Mouse (Mus musculus): ENCODE data around the gene Elp4. TPM values are rescaled to one million over a fixed set of nuclear protein-coding genes. Genes with fewer than 3 reads are reported as not detected.

Gene Elp4
- polyA plus RNA-seq, 1 experiment from 2014 or later = 22.0 TPM

DNA sequence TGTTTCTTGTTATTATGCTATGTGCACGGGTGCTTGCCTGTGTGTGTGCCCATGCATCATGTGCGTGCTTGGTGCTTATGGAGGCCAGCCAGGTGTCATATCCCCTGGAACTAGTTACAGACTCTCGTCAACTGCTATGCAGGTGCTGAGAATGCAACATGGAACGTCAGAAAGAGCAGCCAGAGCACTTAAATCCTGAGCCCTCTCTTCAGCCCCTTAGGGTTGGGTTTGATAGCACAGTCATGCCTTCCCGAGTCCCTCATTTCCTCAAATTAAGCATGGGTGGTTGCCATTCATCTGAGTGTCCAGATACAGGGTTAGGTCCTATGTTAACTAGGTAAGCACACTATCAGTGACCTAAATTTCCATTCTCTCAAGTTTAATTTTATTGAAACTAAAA, 121.5 kb downstream of the Elp4 start:
- ATAC-seq (replicated peaks; ENCODE audit: insufficient number of reproducible peaks, low FRiP score, low TSS enrichment) = no peak
- H3K27ac ChIP-seq (ENCODE audit: low read depth, low read length) = no peak overlapping the region
- H3K4me2 ChIP-seq = no peak overlapping the region
- no peaks in the 10 kb centered on the region for H3K27me3 ChIP-seq (ENCODE audit: control insufficient read depth, insufficient read depth, low read length)
- no peak overlapping the region for H3K4me3 ChIP-seq (ENCODE audit: low read depth, low read length)
- no peaks in the 10 kb centered on the region for H3K36me3 ChIP-seq (ENCODE audit: control insufficient read depth, insufficient read depth, low read length)
- H3K9me3 ChIP-seq (replicated peaks; ENCODE audit: control insufficient read depth, low read length) = no peaks in the 10 kb centered on the region
- H3K9ac ChIP-seq (ENCODE audit: low read depth, low read length) = no peak overlapping the region
- H3K4me1 ChIP-seq (ENCODE audit: control insufficient read depth, insufficient read depth, low read length) = no peaks in the 10 kb centered on the region
- WGBS (ENCODE audit: insufficient replicate concordance) = 74% methylated on average over 5 of the region's 5 CpGs

DNA sequence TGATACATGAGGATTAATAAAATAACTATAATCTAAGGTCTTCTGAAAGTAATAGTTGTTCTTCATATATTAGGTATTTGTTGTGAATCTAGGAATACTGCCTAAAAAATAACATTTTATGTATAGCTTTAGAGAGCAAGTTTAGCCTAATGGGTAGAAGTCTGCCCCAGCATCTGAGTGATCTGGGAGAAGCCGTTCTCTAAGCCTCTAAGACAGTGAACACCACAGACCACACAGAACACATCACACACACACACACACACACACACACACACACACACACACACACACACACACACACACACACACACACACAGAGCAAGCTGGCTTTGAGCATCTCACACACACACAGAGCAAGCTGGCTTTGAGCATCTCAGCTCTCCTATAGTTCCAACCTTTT, 123.6 kb downstream of the Elp4 start:
- Histone ChIP-seq H3K27ac (ENCODE audit: low read depth, low read length) (no peak overlapping the region), H3K27me3 (ENCODE audit: control insufficient read depth, insufficient read depth, low read length) (no peaks in the 10 kb centered on the region), H3K4me3 (ENCODE audit: low read depth, low read length) (no peak overlapping the region), H3K9me3 (replicated peaks; ENCODE audit: control insufficient read depth, low read length) (no peaks in the 10 kb centered on the region), H3K36me3 (ENCODE audit: control insufficient read depth, insufficient read depth, low read length) (no peaks in the 10 kb centered on the region), H3K9ac (ENCODE audit: low read depth, low read length) (no peak overlapping the region), H3K4me2 (no peak overlapping the region), H3K4me1 (ENCODE audit: control insufficient read depth, insufficient read depth, low read length) (no peaks in the 10 kb centered on the region)
- no peak for ATAC-seq (replicated peaks; ENCODE audit: insufficient number of reproducible peaks, low FRiP score, low TSS enrichment)
- WGBS (ENCODE audit: insufficient replicate concordance) = 83% methylated on average over 1 of the region's 1 CpGs

DNA sequence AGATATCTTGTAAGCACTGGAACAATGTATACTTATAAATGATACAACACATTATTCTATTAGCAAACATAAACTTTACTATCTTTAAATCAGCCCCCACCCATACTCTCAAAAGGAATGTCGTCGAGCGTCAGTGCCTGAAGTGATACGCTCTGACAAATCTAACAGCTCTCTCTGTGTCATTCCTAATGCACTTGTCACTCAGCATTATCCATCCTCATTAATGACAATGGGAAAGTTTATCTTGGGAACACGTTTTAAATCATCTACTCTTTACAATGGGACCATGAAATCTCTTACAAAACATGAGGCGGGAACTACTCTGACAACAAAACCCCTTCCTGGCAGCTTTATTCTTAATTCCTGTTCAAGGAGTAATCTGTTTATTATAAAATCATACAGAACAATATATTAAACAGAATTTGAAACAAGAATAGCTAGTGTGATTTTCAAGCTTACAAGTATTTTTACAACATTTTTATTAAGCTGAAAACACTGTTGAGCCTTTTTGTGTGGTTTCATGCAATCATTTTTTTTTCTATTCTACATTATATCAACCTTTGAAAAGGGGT, 125.0 kb downstream of the Elp4 start:
- no peaks in the 10 kb centered on the region for H3K27me3 ChIP-seq (ENCODE audit: control insufficient read depth, insufficient read depth, low read length)
- no peak overlapping the region for H3K4me3 ChIP-seq (ENCODE audit: low read depth, low read length)
- H3K9ac ChIP-seq (ENCODE audit: low read depth, low read length) = no peak overlapping the region
- H3K27ac ChIP-seq (ENCODE audit: low read depth, low read length) = no peak overlapping the region
- H3K4me1 ChIP-seq (ENCODE audit: control insufficient read depth, insufficient read depth, low read length) = no peaks in the 10 kb centered on the region
- H3K4me2 ChIP-seq = no peak overlapping the region
- 33% methylated on average over 6 of the region's 6 CpGs for WGBS (ENCODE audit: insufficient replicate concordance)
- H3K9me3 ChIP-seq (replicated peaks; ENCODE audit: control insufficient read depth, low read length) = no peaks in the 10 kb centered on the region
- no peak for ATAC-seq (replicated peaks; ENCODE audit: insufficient number of reproducible peaks, low FRiP score, low TSS enrichment)
- no peaks in the 10 kb centered on the region for H3K36me3 ChIP-seq (ENCODE audit: control insufficient read depth, insufficient read depth, low read length)

DNA sequence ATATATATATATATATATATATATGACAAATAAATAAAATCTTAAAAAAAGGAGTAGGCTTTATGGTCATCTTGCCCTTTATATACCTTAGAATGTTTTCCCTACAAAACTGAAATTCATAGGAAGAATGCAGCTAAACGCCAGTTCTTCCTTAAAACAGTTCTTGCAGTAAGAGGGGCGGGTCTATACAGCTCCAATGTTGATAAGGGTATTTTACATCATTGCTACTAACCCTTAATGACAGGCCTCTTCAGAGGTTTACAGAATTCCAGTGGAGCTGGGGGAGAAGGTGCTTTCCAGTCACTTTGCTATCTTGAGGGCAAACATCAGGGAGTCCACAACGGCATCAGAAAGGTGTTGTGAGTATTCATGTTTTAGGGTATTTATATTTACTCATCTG, 133.1 kb downstream of the Elp4 start:
- Histone ChIP-seq H3K27ac (ENCODE audit: low read depth, low read length) (no peak overlapping the region), H3K4me2 (no peak overlapping the region), H3K9me3 (replicated peaks; ENCODE audit: control insufficient read depth, low read length) (peaks cover 3% of the 10 kb centered on the region; the same call in 1 of the 2 replicates), H3K4me3 (ENCODE audit: low read depth, low read length) (no peak overlapping the region), H3K4me1 (ENCODE audit: control insufficient read depth, insufficient read depth, low read length) (no peaks in the 10 kb centered on the region), H3K9ac (ENCODE audit: low read depth, low read length) (no peak overlapping the region), H3K36me3 (ENCODE audit: control insufficient read depth, insufficient read depth, low read length) (no peaks in the 10 kb centered on the region), H3K27me3 (ENCODE audit: control insufficient read depth, insufficient read depth, low read length) (no peaks in the 10 kb centered on the region)
- WGBS (ENCODE audit: insufficient replicate concordance) = 62% methylated on average over 3 of the region's 3 CpGs
- ATAC-seq (replicated peaks; ENCODE audit: insufficient number of reproducible peaks, low FRiP score, low TSS enrichment) = no peak

DNA sequence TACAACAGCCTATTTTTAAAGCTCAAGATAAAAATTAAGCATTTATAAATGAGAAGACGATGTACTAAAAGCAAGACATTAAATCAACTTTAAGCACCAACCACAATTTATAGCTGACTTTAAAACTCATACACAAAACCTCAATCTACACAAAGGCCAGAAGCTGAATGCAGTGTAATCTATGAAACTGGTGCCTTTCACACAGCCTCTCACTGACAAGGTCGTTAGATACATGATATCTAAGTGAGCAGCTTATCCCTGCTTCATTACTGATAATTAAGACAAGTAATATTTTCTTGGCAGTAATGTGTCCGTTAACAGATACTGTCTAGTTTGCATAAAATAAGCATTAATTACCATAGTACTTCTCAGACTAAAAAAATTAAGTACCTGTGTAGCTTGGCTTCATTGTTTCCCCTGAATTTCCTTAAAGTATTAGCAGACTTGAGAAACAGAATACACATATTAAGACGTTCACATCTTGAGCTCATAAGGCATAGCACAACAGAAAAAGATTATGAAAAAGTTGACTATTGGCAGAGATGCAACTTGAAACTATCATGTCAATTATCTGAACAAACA, 134.5 kb downstream of the Elp4 start:
- no peak overlapping the region for H3K9ac ChIP-seq (ENCODE audit: low read depth, low read length)
- H3K4me2 ChIP-seq = no peak overlapping the region
- H3K9me3 ChIP-seq (replicated peaks; ENCODE audit: control insufficient read depth, low read length) = peaks cover 3% of the 10 kb centered on the region; the same call in 1 of the 2 replicates
- no peaks in the 10 kb centered on the region for H3K4me1 ChIP-seq (ENCODE audit: control insufficient read depth, insufficient read depth, low read length)
- no peak for ATAC-seq (replicated peaks; ENCODE audit: insufficient number of reproducible peaks, low FRiP score, low TSS enrichment)
- no peaks in the 10 kb centered on the region for H3K27me3 ChIP-seq (ENCODE audit: control insufficient read depth, insufficient read depth, low read length)
- H3K36me3 ChIP-seq (ENCODE audit: control insufficient read depth, insufficient read depth, low read length) = no peaks in the 10 kb centered on the region
- 75% methylated on average over 4 of the region's 4 CpGs for WGBS (ENCODE audit: insufficient replicate concordance)
- no peak overlapping the region for H3K4me3 ChIP-seq (ENCODE audit: low read depth, low read length)
- no peak overlapping the region for H3K27ac ChIP-seq (ENCODE audit: low read depth, low read length)

DNA sequence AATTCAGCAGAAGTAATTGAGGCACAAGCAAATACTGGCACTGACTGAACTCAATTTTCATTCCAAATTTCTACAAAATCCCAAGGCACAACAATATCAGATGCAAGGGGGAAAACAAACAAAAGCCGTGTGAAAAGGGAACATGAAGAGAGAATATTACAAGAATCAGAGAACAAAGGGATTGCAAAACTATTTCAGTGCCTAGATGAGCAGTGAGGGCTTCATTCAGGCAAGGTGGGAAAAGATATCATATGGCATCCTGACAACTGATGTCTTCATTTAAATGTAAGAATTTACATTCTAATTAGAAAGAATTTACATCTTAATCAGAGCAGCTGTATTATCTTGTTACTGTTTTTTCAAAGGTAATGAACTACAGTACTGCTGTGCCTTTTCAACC, 150.9 kb downstream of the Elp4 start:
- Histone ChIP-seq H3K27me3 (ENCODE audit: control insufficient read depth, insufficient read depth, low read length) (no peaks in the 10 kb centered on the region), H3K4me1 (ENCODE audit: control insufficient read depth, insufficient read depth, low read length) (no peaks in the 10 kb centered on the region), H3K27ac (ENCODE audit: low read depth, low read length) (no peak overlapping the region), H3K4me3 (ENCODE audit: low read depth, low read length) (no peak overlapping the region), H3K36me3 (ENCODE audit: control insufficient read depth, insufficient read depth, low read length) (no peaks in the 10 kb centered on the region), H3K9ac (ENCODE audit: low read depth, low read length) (no peak overlapping the region), H3K4me2 (no peak overlapping the region), H3K9me3 (replicated peaks; ENCODE audit: control insufficient read depth, low read length) (no peaks in the 10 kb centered on the region)
- WGBS (ENCODE audit: insufficient replicate concordance) = 85% methylated on average over 1 of the region's 1 CpGs
- no peak for ATAC-seq (replicated peaks; ENCODE audit: insufficient number of reproducible peaks, low FRiP score, low TSS enrichment)

DNA sequence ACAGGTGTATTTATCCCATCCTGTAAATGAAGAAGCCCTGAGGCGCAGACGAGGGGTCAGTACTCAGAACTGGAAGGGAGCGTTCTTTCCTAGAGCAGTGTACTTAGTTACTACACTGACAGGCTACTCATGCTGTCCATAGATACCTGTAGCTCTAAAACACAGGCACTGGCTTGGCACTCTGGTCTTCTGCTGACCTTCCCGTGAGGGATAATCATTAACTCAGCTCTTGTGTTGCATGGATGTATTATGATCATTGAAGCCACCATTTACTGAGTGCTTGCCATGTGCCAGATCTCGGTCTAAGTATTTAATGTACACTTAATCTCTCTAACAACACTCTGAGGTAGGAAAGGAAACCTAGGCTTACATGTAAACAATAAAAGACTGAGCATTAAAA, 155.3 kb downstream of the Elp4 start:
- no peak for ATAC-seq (replicated peaks; ENCODE audit: insufficient number of reproducible peaks, low FRiP score, low TSS enrichment)
- WGBS (ENCODE audit: insufficient replicate concordance) = 88% methylated on average over 5 of the region's 5 CpGs

DNA sequence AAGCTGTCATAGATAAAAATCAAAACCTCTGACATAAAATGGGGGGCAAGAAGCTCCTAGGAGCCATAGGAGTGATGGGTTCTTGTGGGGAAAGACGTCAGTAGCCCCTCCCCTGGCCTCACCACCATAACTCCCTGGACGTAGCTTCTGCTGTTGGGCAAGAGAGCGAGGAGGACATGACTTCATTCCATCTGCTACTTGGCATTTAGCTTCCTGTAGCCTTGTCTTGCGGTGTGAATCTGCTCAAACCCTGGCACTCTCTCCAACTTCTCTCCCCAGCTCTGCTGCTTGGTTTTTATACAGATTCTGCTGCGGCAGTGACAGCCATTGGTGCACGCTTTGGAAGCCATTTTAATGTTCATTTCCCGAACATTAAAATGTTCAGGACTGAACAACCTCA, 157.5 kb downstream of the Elp4 start:
- Histone ChIP-seq H3K4me1 (ENCODE audit: control insufficient read depth, insufficient read depth, low read length) (no peaks in the 10 kb centered on the region), H3K9ac (ENCODE audit: low read depth, low read length) (no peak overlapping the region), H3K36me3 (ENCODE audit: control insufficient read depth, insufficient read depth, low read length) (no peaks in the 10 kb centered on the region), H3K4me3 (ENCODE audit: low read depth, low read length) (no peak overlapping the region), H3K27me3 (ENCODE audit: control insufficient read depth, insufficient read depth, low read length) (no peaks in the 10 kb centered on the region), H3K27ac (ENCODE audit: low read depth, low read length) (no peak overlapping the region), H3K9me3 (replicated peaks; ENCODE audit: control insufficient read depth, low read length) (no peaks in the 10 kb centered on the region), H3K4me2 (no peak overlapping the region)
- ATAC-seq (replicated peaks; ENCODE audit: insufficient number of reproducible peaks, low FRiP score, low TSS enrichment) = no peak
- WGBS (ENCODE audit: insufficient replicate concordance) = 81% methylated on average over 7 of the region's 7 CpGs

More for the DNA sequence above, 155.3 kb downstream of the Elp4 start:
- H3K9me3 ChIP-seq (replicated peaks; ENCODE audit: control insufficient read depth, low read length) = no peaks in the 10 kb centered on the region
- H3K9ac ChIP-seq (ENCODE audit: low read depth, low read length) = no peak overlapping the region
- H3K36me3 ChIP-seq (ENCODE audit: control insufficient read depth, insufficient read depth, low read length) = no peaks in the 10 kb centered on the region
- H3K27me3 ChIP-seq (ENCODE audit: control insufficient read depth, insufficient read depth, low read length) = no peaks in the 10 kb centered on the region
- H3K27ac ChIP-seq (ENCODE audit: low read depth, low read length) = no peak overlapping the region
- H3K4me3 ChIP-seq (ENCODE audit: low read depth, low read length) = no peak overlapping the region
- no peak overlapping the region for H3K4me2 ChIP-seq
- H3K4me1 ChIP-seq (ENCODE audit: control insufficient read depth, insufficient read depth, low read length) = no peaks in the 10 kb centered on the region

DNA sequence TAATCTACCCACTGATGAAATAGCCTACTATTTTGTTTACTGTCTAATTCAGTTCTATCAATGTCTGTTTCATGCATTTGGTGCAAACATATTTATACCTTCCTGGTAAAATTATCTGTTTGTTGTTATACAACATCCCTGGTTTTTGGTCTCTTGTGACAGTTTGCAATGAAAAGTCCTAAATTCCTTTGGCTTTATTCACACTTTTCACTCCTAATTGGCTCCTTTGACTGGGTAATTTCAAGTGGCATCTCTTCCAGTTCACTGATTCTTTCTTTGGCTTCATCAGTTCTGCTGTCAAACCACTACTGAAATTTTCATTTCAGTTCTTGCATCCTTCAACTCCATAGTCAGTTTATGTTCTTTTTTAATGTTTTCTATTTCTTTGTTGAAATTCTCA, 168.2 kb downstream of the Elp4 start:
- Histone ChIP-seq H3K9me3 (replicated peaks; ENCODE audit: control insufficient read depth, low read length) (no peaks in the 10 kb centered on the region), H3K27me3 (ENCODE audit: control insufficient read depth, insufficient read depth, low read length) (peaks cover 8% of the 10 kb centered on the region; the same call in 1 of the 2 replicates), H3K4me2 (no peak overlapping the region), H3K9ac (ENCODE audit: low read depth, low read length) (no peak overlapping the region), H3K4me3 (ENCODE audit: low read depth, low read length) (no peak overlapping the region), H3K27ac (ENCODE audit: low read depth, low read length) (no peak overlapping the region), H3K4me1 (ENCODE audit: control insufficient read depth, insufficient read depth, low read length) (no peaks in the 10 kb centered on the region), H3K36me3 (ENCODE audit: control insufficient read depth, insufficient read depth, low read length) (no peaks in the 10 kb centered on the region)
- ATAC-seq (replicated peaks; ENCODE audit: insufficient number of reproducible peaks, low FRiP score, low TSS enrichment) = no peak

Measured in heart, embryonic 11.5 days (tissue).